Mouse (Mus musculus): ENCODE data around the gene Gm49450. TPM values are rescaled to one million over a fixed set of nuclear protein-coding genes. Genes with fewer than 3 reads are reported as not detected.

Gene Gm49450
- total RNA-seq (2014; rRNA removed) (1,610 and 2,499 TPM in 2 replicates), polyA plus RNA-seq (2015; fragmentation: Nextera tagmentation; extraction: Ambion mirVana) (not detected in 2 replicates)

DNA sequence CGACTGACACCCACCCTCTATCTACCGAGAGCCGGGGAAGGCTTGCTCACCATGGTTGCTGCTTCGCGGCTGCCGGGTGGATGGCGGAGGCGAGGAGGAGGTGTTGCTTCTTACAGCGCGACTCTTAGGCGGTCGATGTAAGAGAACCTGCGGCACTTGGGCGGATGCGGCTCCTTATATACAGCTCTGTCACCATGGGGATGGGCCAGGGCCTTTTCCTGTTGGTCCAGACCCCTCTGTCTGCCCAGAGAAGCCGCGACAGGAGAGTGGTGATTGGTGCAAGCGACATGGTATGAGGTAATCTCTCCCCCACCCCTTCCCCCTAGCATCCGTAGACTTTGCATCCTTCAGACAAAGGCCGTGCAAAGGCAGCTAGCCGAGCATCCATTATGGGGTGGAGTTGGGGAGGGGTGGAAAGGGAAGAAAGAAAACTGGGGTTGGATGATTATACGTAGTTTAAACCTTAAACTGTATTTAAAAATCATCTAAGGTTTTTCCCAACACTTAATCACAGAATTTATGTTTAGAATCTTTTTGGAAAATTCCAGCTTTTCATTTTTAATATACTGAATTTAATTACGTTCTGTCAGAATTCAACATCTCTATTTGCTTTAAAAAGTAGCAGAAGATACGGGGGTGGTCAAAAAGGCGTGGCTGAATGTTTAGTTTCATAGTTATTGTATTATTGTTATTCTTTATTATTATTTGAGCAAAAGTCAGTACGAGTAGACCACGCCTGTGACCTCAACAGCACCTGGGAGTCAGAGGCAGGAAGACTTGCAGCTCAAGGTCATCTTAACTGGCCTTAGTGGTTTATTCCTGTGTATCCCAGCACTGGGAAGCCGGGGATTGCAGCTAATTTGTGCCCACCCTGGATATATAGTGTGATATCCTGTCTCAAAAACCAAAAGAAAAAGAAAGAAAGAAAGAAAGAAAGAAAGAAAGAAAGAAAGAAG is at the start of gene Gm49450, which contains the start of gene Tuba1a:
TSS of gene Gm49450 (minus strand) at position 151 of the 956 bp plus-strand sequence.
TSS of gene Tuba1a (minus strand) at position 303 of the 956 bp plus-strand sequence.
- H3K9me3 ChIP-seq (ENCODE audit: low read length) = no peaks in the 10 kb centered on the region
- no peak for TF ChIP-seq CTCF (IDR thresholded peaks at IDR 0.05; ENCODE audit: low read depth)
- peak within 1 kb of the TSS; percentile 81 for H3K4me3 ChIP-seq (ENCODE audit: low read depth, low read length)
- 1% methylated on average over 28 of the region's 28 CpGs for WGBS
- peak within 1 kb of the TSS; percentile 100 for H3K27ac ChIP-seq (ENCODE audit: low read depth, low read length)
- H3K36me3 ChIP-seq (ENCODE audit: insufficient read depth) = peaks cover 9% of the 10 kb centered on the region
- H3K4me2 ChIP-seq (ENCODE audit: low read depth) = peak within 1 kb of the TSS; percentile 61
- DNase-seq = peak; percentile 99
- H3K4me1 ChIP-seq (ENCODE audit: insufficient read depth) = peaks cover 7% of the 10 kb centered on the region; the same call in 1 of the 2 replicates
- peak; percentile 96 for ATAC-seq
- H3K27me3 ChIP-seq (ENCODE audit: insufficient read depth, low read length) = no peaks in the 10 kb centered on the region
- peak within 1 kb of the TSS; percentile 100 for H3K9ac ChIP-seq

- Histone ChIP-seq H3K9me3 (ENCODE audit: low read length) (no peaks in the 10 kb centered on the region), H3K4me2 (ENCODE audit: low read depth) (peak overlapping the region; percentile 41), H3K9ac (no peak overlapping the region), H3K36me3 (ENCODE audit: insufficient read depth) (no peaks in the 10 kb centered on the region), H3K4me3 (ENCODE audit: low read depth, low read length) (no peak overlapping the region), H3K4me1 (ENCODE audit: insufficient read depth) (no peaks in the 10 kb centered on the region), H3K27me3 (ENCODE audit: insufficient read depth, low read length) (no peaks in the 10 kb centered on the region), H3K27ac (ENCODE audit: low read depth, low read length) (no peak overlapping the region)
- WGBS = 19% methylated on average over 17 of the region's 17 CpGs
- DNase-seq (no peak), ATAC-seq (no peak)
- no peak for TF ChIP-seq CTCF (IDR thresholded peaks at IDR 0.05; ENCODE audit: low read depth)
These were observed 48.1 kb upstream of the Gm49450 start for GRCm38 (mm10) chr15:99001451-99001931.

GRCm38 (mm10) chr15:99000535-99001283 is 47.4 kb upstream of the Gm49450 start:
- TF ChIP-seq CTCF (IDR thresholded peaks at IDR 0.05; ENCODE audit: low read depth) = peak; percentile 73
- Histone ChIP-seq H3K36me3 (ENCODE audit: insufficient read depth) (no peaks in the 10 kb centered on the region), H3K27ac (ENCODE audit: low read depth, low read length) (no peak overlapping the region), H3K4me1 (ENCODE audit: insufficient read depth) (no peaks in the 10 kb centered on the region), H3K9ac (no peak overlapping the region), H3K4me2 (ENCODE audit: low read depth) (peak overlapping the region; percentile 41; the same call in 1 of the 2 replicates), H3K9me3 (ENCODE audit: low read length) (no peaks in the 10 kb centered on the region), H3K27me3 (ENCODE audit: insufficient read depth, low read length) (no peaks in the 10 kb centered on the region), H3K4me3 (ENCODE audit: low read depth, low read length) (no peak overlapping the region)
- 41% methylated on average over 14 of the region's 14 CpGs for WGBS
- ATAC-seq (peak; percentile 34), DNase-seq (peak; percentile 85)

- no peak overlapping the region for H3K4me3 ChIP-seq (ENCODE audit: low read depth, low read length)
- no peak for ATAC-seq
- H3K9me3 ChIP-seq (ENCODE audit: low read length) = no peaks in the 10 kb centered on the region
- H3K36me3 ChIP-seq (ENCODE audit: insufficient read depth) = no peaks in the 10 kb centered on the region
- H3K4me1 ChIP-seq (ENCODE audit: insufficient read depth) = 0 out of 2 replicates have a peak, but pooled peaks cover 2% of the 10 kb centered on the region
- DNase-seq = no peak
- H3K9ac ChIP-seq = no peak overlapping the region
- H3K27ac ChIP-seq (ENCODE audit: low read depth, low read length) = no peak overlapping the region
- no peak overlapping the region for H3K4me2 ChIP-seq (ENCODE audit: low read depth)
- TF ChIP-seq CTCF (IDR thresholded peaks at IDR 0.05; ENCODE audit: low read depth) = no peak
- WGBS = 37% methylated on average over 6 of the region's 6 CpGs
- H3K27me3 ChIP-seq (ENCODE audit: insufficient read depth, low read length) = no peaks in the 10 kb centered on the region
These were observed 45.4 kb upstream of the Gm49450 start for GRCm38 (mm10) chr15:98998775-98999157.

DNA sequence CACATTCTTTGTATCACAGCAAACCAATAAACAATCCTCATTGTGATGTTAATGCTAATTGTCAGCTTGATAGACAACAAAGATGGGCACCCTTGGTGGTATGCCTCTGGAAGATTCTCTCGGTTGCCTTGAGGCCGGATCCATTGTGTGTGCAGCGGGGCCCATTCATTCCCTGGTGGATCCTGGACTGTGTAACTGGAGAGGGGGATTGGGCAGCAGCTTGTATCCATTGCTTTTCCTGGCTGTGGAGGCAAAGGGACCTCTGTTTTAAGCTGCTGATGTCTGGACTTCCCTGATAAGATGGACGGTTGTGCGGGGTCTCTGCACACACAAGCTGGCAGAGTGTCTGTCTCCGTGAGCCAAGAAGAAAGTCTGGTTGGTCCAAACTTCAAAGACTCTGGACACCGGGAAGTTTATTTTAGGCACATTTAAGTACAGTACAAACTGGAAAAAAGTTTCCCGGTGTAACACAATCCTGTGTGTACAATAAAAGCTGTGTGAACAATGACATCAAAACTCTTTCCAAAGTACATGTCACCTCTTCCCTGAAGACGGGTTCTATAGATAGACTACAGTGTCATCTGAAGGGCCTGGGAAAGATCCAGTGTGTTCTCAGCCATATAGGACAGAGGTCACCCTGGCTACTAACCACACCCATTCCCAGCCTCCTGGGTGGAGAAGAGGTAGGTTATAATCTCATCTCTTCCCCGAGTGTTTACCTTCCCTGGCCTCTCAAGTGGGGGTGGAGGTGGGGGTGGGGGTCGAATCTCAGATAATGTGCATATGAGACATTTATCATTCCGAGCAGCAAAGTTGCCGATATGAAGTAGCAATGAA is 44.8 kb upstream of the Gm49450 start:
- 44% methylated on average over 13 of the region's 13 CpGs for WGBS
- Histone ChIP-seq H3K4me2 (ENCODE audit: low read depth) (no peak overlapping the region), H3K9me3 (ENCODE audit: low read length) (no peaks in the 10 kb centered on the region), H3K9ac (no peak overlapping the region), H3K4me1 (ENCODE audit: insufficient read depth) (peaks cover 7% of the 10 kb centered on the region; the same call in 1 of the 2 replicates), H3K27me3 (ENCODE audit: insufficient read depth, low read length) (no peaks in the 10 kb centered on the region), H3K4me3 (ENCODE audit: low read depth, low read length) (no peak overlapping the region), H3K27ac (ENCODE audit: low read depth, low read length) (no peak overlapping the region), H3K36me3 (ENCODE audit: insufficient read depth) (no peaks in the 10 kb centered on the region)
- no peak for DNase-seq
- no peak for TF ChIP-seq CTCF (IDR thresholded peaks at IDR 0.05; ENCODE audit: low read depth)
- ATAC-seq = no peak

GRCm38 (mm10) chr15:98996840-98997239 is 43.5 kb upstream of the Gm49450 start:
- Histone ChIP-seq H3K27ac (ENCODE audit: low read depth, low read length) (peak overlapping the region; percentile 54), H3K9me3 (ENCODE audit: low read length) (no peaks in the 10 kb centered on the region), H3K4me3 (ENCODE audit: low read depth, low read length) (no peak overlapping the region), H3K4me2 (ENCODE audit: low read depth) (no peak overlapping the region), H3K36me3 (ENCODE audit: insufficient read depth) (no peaks in the 10 kb centered on the region), H3K27me3 (ENCODE audit: insufficient read depth, low read length) (no peaks in the 10 kb centered on the region), H3K4me1 (ENCODE audit: insufficient read depth) (peaks cover 7% of the 10 kb centered on the region; the same call in 1 of the 2 replicates), H3K9ac (no peak overlapping the region)
- 71% methylated on average over 7 of the region's 7 CpGs for WGBS
- DNase-seq (no peak), ATAC-seq (no peak)
- no peak for TF ChIP-seq CTCF (IDR thresholded peaks at IDR 0.05; ENCODE audit: low read depth)
